Mouse (Mus musculus) midbrain, embryonic 16.5 days (tissue): Measurements from ENCODE around the gene Tmed9. TPM values are rescaled to one million over a fixed set of nuclear protein-coding genes. Genes with fewer than 3 reads are reported as not detected.

Experiments
- ATAC-seq: fragments of 200-750 bp; cut with Nextera tagmentation; 2 replicates; pipeline ENCODE4 v1.8.0; 2017; ENCODE audit warnings: moderate TSS enrichment
- H3K27ac ChIP-seq: fragments of 300-500 bp; sonication (generic); 2 replicates; pipeline ENCODE4 v1.5.1; 2014; ENCODE audit warnings: mild to moderate bottlenecking, low read length, mixed read lengths
- H3K27me3 ChIP-seq: fragments of 300-500 bp; sonication (generic); 2 replicates; pipeline ENCODE4 v1.6.1; 2014; ENCODE audit warnings: low read depth, low read length, mixed read lengths; ENCODE audit not compliant: control insufficient read depth, insufficient read depth
- H3K36me3 ChIP-seq: fragments of 300-500 bp; sonication (generic); 2 replicates; pipeline ENCODE4 v1.6.1; 2014; ENCODE audit warnings: mild to moderate bottlenecking, low read length, moderate library complexity, mixed read lengths; ENCODE audit not compliant: control insufficient read depth, insufficient read depth
- H3K4me1 ChIP-seq: fragments of 300-500 bp; sonication (generic); 2 replicates; pipeline ENCODE4 v1.6.1; 2014; ENCODE audit warnings: mild to moderate bottlenecking, low read length, mixed read lengths; ENCODE audit not compliant: control insufficient read depth, insufficient read depth
- H3K4me2 ChIP-seq: fragments of 300-500 bp; sonication (generic); 2 replicates; pipeline ENCODE4 v1.6.1; 2014; ENCODE audit warnings: mild to moderate bottlenecking, low read length, mixed read lengths
- H3K4me3 ChIP-seq: fragments of 300-500 bp; sonication (generic); 2 replicates; pipeline ENCODE4 v1.5.1; 2014; ENCODE audit warnings: low read depth, mild to moderate bottlenecking, low read length, moderate library complexity, mixed read lengths
- H3K9ac ChIP-seq: fragments of 300-500 bp; sonication (generic); 2 replicates; pipeline ENCODE4 v1.6.1; 2014; ENCODE audit warnings: low read depth, low read length, mixed read lengths
- H3K9me3 ChIP-seq: fragments of 300-500 bp; sonication (generic); replicated peaks from 2 replicates; pipeline ENCODE4 v1.6.1; 2014; ENCODE audit warnings: mild to moderate bottlenecking, low read length, mixed read lengths; ENCODE audit not compliant: control insufficient read depth, poor library complexity, severe bottlenecking
- WGBS: fragments of 180-500 bp; shearing (Covaris S2); extraction: QIAGEN DNeasy Blood & Tissue Kit; methylation state at CpG from one replicate; pipeline ENCODE4 v1.1.7; 2014; 5-methylcytosine and 5-hydroxymethylcytosine counted together
- polyA plus RNA-seq: library from polyadenylated mRNA; unstranded; fragments of >200 nt; fragmentation: Nextera tagmentation; extraction: Ambion mirVana; gene quantifications from 2 replicates; pipeline ENCODE4 v1.2.1, GENCODE M21; 2015

Tmed9 gene
- polyA plus RNA-seq, 1 experiment from 2014 or later: 109 TPM

GRCm38 (mm10) chr13:55596802-55597201 lies 23.3 kb downstream of the Tmed9 start:
- no peak for ATAC-seq
- H3K4me2 ChIP-seq: no peak overlapping the region
- H3K9me3 ChIP-seq: no peaks in the 10 kb centered on the region
- H3K27ac ChIP-seq: no peak overlapping the region
- WGBS: 94% methylated on average over 12 of the region's 12 CpGs
- H3K4me3 ChIP-seq: no peak overlapping the region
- peaks cover 17% of the 10 kb centered on the region for H3K36me3 ChIP-seq
- no peak overlapping the region for H3K9ac ChIP-seq
- peaks cover 27% of the 10 kb centered on the region for H3K4me1 ChIP-seq
- no peaks in the 10 kb centered on the region for H3K27me3 ChIP-seq

GRCm38 (mm10) chr13:55599566-55600540 lies 26.3 kb downstream of the Tmed9 start, which contains the start of gene B4galt7:
B4galt7 (plus strand) TSS chr13:55599896.
- H3K4me2 ChIP-seq: peak within 1 kb of the TSS; percentile 76
- peak within 1 kb of the TSS; percentile 94 for H3K9ac ChIP-seq
- ATAC-seq: peak; percentile 90
- H3K27ac ChIP-seq: peak within 1 kb of the TSS; percentile 81
- 9% methylated on average over 45 of the region's 51 CpGs for WGBS
- H3K27me3 ChIP-seq: no peaks in the 10 kb centered on the region
- peak within 1 kb of the TSS; percentile 95 for H3K4me3 ChIP-seq
- peaks cover 22% of the 10 kb centered on the region for H3K36me3 ChIP-seq
- no peaks in the 10 kb centered on the region for H3K9me3 ChIP-seq
- peaks cover 21% of the 10 kb centered on the region for H3K4me1 ChIP-seq

- no peaks in the 10 kb centered on the region for H3K9me3 ChIP-seq
- H3K4me3 ChIP-seq: peak overlapping the region; percentile 95
- ATAC-seq: no peak; the same call in 1 of the 2 replicates
- peak overlapping the region; percentile 76 for H3K4me2 ChIP-seq
- 20% methylated on average over 9 of the region's 9 CpGs for WGBS
- peaks cover 16% of the 10 kb centered on the region for H3K36me3 ChIP-seq
- H3K9ac ChIP-seq: peak overlapping the region; percentile 94
- peaks cover 21% of the 10 kb centered on the region for H3K4me1 ChIP-seq
- H3K27ac ChIP-seq: peak overlapping the region; percentile 81
- no peaks in the 10 kb centered on the region for H3K27me3 ChIP-seq
Measured at GRCm38 (mm10) chr13:55600657-55601056, 27.1 kb downstream of the Tmed9 start.

- Histone ChIP-seq H3K36me3 (peaks cover 13% of the 10 kb centered on the region), H3K27me3 (no peaks in the 10 kb centered on the region), H3K9ac (no peak overlapping the region), H3K4me1 (peaks cover 21% of the 10 kb centered on the region), H3K27ac (no peak overlapping the region), H3K4me3 (no peak overlapping the region), H3K4me2 (no peak overlapping the region; the same call in 1 of the 2 replicates), H3K9me3 (no peaks in the 10 kb centered on the region)
- no peak for ATAC-seq
- 8% methylated on average over 3 of the region's 3 CpGs for WGBS
Measured at GRCm38 (mm10) chr13:55601611-55602010, 28.1 kb downstream of the Tmed9 start.

- 95% methylated on average over 3 of the region's 3 CpGs for WGBS
- no peaks in the 10 kb centered on the region for H3K27me3 ChIP-seq
- no peak overlapping the region for H3K4me2 ChIP-seq
- H3K9ac ChIP-seq: no peak overlapping the region
- H3K4me1 ChIP-seq: peaks cover 18% of the 10 kb centered on the region
- peaks cover 23% of the 10 kb centered on the region for H3K36me3 ChIP-seq
- no peak overlapping the region for H3K27ac ChIP-seq
- no peaks in the 10 kb centered on the region for H3K9me3 ChIP-seq
- no peak overlapping the region for H3K4me3 ChIP-seq
- ATAC-seq: no peak
Measured at GRCm38 (mm10) chr13:55604606-55605005, 31.1 kb downstream of the Tmed9 start.

GRCm38 (mm10) chr13:55606899-55607623 lies 33.5 kb downstream of the Tmed9 start:
- WGBS: 80% methylated on average over 10 of the region's 10 CpGs
- H3K27ac ChIP-seq: no peak overlapping the region
- H3K4me1 ChIP-seq: peaks cover 2% of the 10 kb centered on the region; the same call in 1 of the 2 replicates
- H3K36me3 ChIP-seq: peaks cover 24% of the 10 kb centered on the region
- H3K27me3 ChIP-seq: no peaks in the 10 kb centered on the region
- no peaks in the 10 kb centered on the region for H3K9me3 ChIP-seq
- ATAC-seq: no peak
- H3K4me2 ChIP-seq: no peak overlapping the region
- no peak overlapping the region for H3K9ac ChIP-seq
- no peak overlapping the region for H3K4me3 ChIP-seq

GRCm38 (mm10) chr13:55607624-55608006 lies 34.1 kb downstream of the Tmed9 start:
- peaks cover 24% of the 10 kb centered on the region for H3K36me3 ChIP-seq
- H3K4me2 ChIP-seq: no peak overlapping the region
- no peak overlapping the region for H3K9ac ChIP-seq
- H3K4me3 ChIP-seq: no peak overlapping the region
- no peaks in the 10 kb centered on the region for H3K27me3 ChIP-seq
- no peaks in the 10 kb centered on the region for H3K4me1 ChIP-seq
- ATAC-seq: no peak
- H3K27ac ChIP-seq: no peak overlapping the region
- 90% methylated on average over 2 of the region's 2 CpGs for WGBS
- no peaks in the 10 kb centered on the region for H3K9me3 ChIP-seq

- Histone ChIP-seq H3K9me3 (no peaks in the 10 kb centered on the region), H3K27ac (no peak overlapping the region), H3K9ac (no peak overlapping the region), H3K4me2 (no peak overlapping the region), H3K27me3 (no peaks in the 10 kb centered on the region), H3K4me3 (no peak overlapping the region), H3K4me1 (no peaks in the 10 kb centered on the region), H3K36me3 (peaks cover 20% of the 10 kb centered on the region)
- ATAC-seq: no peak
- 90% methylated on average over 7 of the region's 7 CpGs for WGBS
Measured at GRCm38 (mm10) chr13:55611996-55612395, 38.5 kb downstream of the Tmed9 start.
